Comparison of ENCODE assay signal across 1 mouse cellular context in genomic region chr11:58117044-58117652, GRCm38 (mm10).
TF ChIP-seq lines count a peak whose summit lies in the region.

No protein-coding gene starts in this region.

TF ChIP-seq in CH12.LX, 34 proteins besides CTCF, POLR2A, EP300 and RAD21 (continued from another document):
- no peak for TF ChIP-seq USF2 (conservative IDR thresholded peaks at IDR 0.05; ENCODE audit: low read depth, low read length)
